Mouse (Mus musculus) kidney, embryonic 16.5 days (tissue): ENCODE measurements around the gene Zfp663. TPM values are rescaled to one million over a fixed set of nuclear protein-coding genes. Genes with fewer than 3 reads are reported as not detected.

Source experiments
- ATAC-seq: fragments of 200-750 bp; cut with Nextera tagmentation; 2 replicates; pipeline ENCODE4 v1.8.0; 2017; ENCODE audit warnings: moderate TSS enrichment; ENCODE audit not compliant: low FRiP score, low TSS enrichment
- H3K27ac ChIP-seq: fragments of 300-500 bp; sonication (generic); 2 replicates; pipeline ENCODE4 v1.5.1; 2014; ENCODE audit warnings: low read length
- H3K27me3 ChIP-seq: fragments of 300-500 bp; sonication (generic); 2 replicates; pipeline ENCODE4 v1.6.1; 2014; ENCODE audit warnings: low read length, control low read depth, mixed read lengths; ENCODE audit not compliant: insufficient read depth
- H3K36me3 ChIP-seq: fragments of 300-500 bp; sonication (generic); 2 replicates; pipeline ENCODE4 v1.6.1; 2014; ENCODE audit warnings: low read length, control low read depth, mixed read lengths; ENCODE audit not compliant: insufficient read depth
- H3K4me1 ChIP-seq: fragments of 300-500 bp; sonication (generic); 2 replicates; pipeline ENCODE4 v1.6.1; 2014; ENCODE audit warnings: low read length, control low read depth, mixed read lengths; ENCODE audit not compliant: insufficient read depth
- H3K4me2 ChIP-seq: fragments of 300-500 bp; sonication (generic); replicated peaks from 2 replicates; pipeline ENCODE4 v1.6.1; 2014; ENCODE audit warnings: low read depth, low read length
- H3K4me3 ChIP-seq: fragments of 300-500 bp; sonication (generic); 2 replicates; pipeline ENCODE4 v1.5.1; 2014; ENCODE audit warnings: mild to moderate bottlenecking, low read length
- H3K9ac ChIP-seq: fragments of 300-500 bp; sonication (generic); replicated peaks from 2 replicates; pipeline ENCODE4 v1.6.1; 2014; ENCODE audit warnings: low read length
- H3K9me3 ChIP-seq: fragments of 300-500 bp; sonication (generic); 2 replicates; pipeline ENCODE4 v1.6.1; 2016; ENCODE audit warnings: low read length, control low read depth
- WGBS: fragments of 180-500 bp; shearing (Covaris S2); extraction: QIAGEN DNeasy Blood & Tissue Kit; methylation state at CpG from one replicate; pipeline ENCODE4 v1.1.7; 2014; 5-methylcytosine and 5-hydroxymethylcytosine counted together
- polyA plus RNA-seq: library from polyadenylated mRNA; unstranded; fragments of >200 nt; fragmentation: Nextera tagmentation; extraction: Ambion mirVana; gene quantifications from 2 replicates; pipeline ENCODE4 v1.2.1, GENCODE M21; 2015

The Zfp663 gene
- polyA plus RNA-seq, 1 experiment from 2014 or later, result 1.1 TPM

- Histone ChIP-seq H3K4me3 (no peak overlapping the region), H3K27me3 (no peaks in the 10 kb centered on the region), H3K4me1 (peaks cover 8% of the 10 kb centered on the region; the same call in 1 of the 2 replicates), H3K4me2 (no peak overlapping the region), H3K36me3 (no peaks in the 10 kb centered on the region), H3K9ac (no peak overlapping the region), H3K9me3 (peaks cover 4% of the 10 kb centered on the region; the same call in 1 of the 2 replicates), H3K27ac (no peak overlapping the region)
- no peak for ATAC-seq
- 72% methylated on average over 23 of the region's 23 CpGs for WGBS
Observed at GRCm38 (mm10) chr2:165397502-165398163, 29.1 kb upstream of the Zfp663 start.

GRCm38 (mm10) chr2:165396831-165397501 lies 28.4 kb upstream of the Zfp663 start:
- peaks cover 4% of the 10 kb centered on the region; the same call in 1 of the 2 replicates for H3K9me3 ChIP-seq
- H3K4me2 ChIP-seq, result no peak overlapping the region
- H3K27me3 ChIP-seq, result no peaks in the 10 kb centered on the region
- WGBS, result 51% methylated on average over 20 of the region's 20 CpGs
- no peaks in the 10 kb centered on the region for H3K36me3 ChIP-seq
- peaks cover 8% of the 10 kb centered on the region; the same call in 1 of the 2 replicates for H3K4me1 ChIP-seq
- no peak overlapping the region for H3K9ac ChIP-seq
- H3K27ac ChIP-seq, result no peak overlapping the region
- no peak overlapping the region for H3K4me3 ChIP-seq
- ATAC-seq, result no peak

GRCm38 (mm10) chr2:165392156-165392555 lies 23.6 kb upstream of the Zfp663 start:
- Histone ChIP-seq H3K27ac (no peak overlapping the region), H3K4me1 (peaks cover 9% of the 10 kb centered on the region; the same call in 1 of the 2 replicates), H3K36me3 (no peaks in the 10 kb centered on the region), H3K27me3 (no peaks in the 10 kb centered on the region), H3K9me3 (peaks cover 4% of the 10 kb centered on the region; the same call in 1 of the 2 replicates), H3K4me2 (no peak overlapping the region), H3K9ac (no peak overlapping the region), H3K4me3 (no peak overlapping the region)
- 85% methylated on average over 4 of the region's 4 CpGs for WGBS
- ATAC-seq, result no peak

GRCm38 (mm10) chr2:165391561-165391960 lies 23.0 kb upstream of the Zfp663 start:
- Histone ChIP-seq H3K9ac (no peak overlapping the region), H3K27me3 (no peaks in the 10 kb centered on the region), H3K36me3 (peaks cover 2% of the 10 kb centered on the region; the same call in 1 of the 2 replicates), H3K9me3 (peaks cover 4% of the 10 kb centered on the region; the same call in 1 of the 2 replicates), H3K4me3 (no peak overlapping the region), H3K4me1 (peaks cover 8% of the 10 kb centered on the region), H3K4me2 (no peak overlapping the region), H3K27ac (no peak overlapping the region)
- 15% methylated on average over 8 of the region's 8 CpGs for WGBS
- ATAC-seq, result no peak

GRCm38 (mm10) chr2:165389299-165389952 lies 20.9 kb upstream of the Zfp663 start:
- Histone ChIP-seq H3K9me3 (peaks cover 4% of the 10 kb centered on the region; the same call in 1 of the 2 replicates), H3K4me1 (peaks cover 8% of the 10 kb centered on the region), H3K27me3 (no peaks in the 10 kb centered on the region), H3K4me2 (no peak overlapping the region), H3K4me3 (no peak overlapping the region), H3K27ac (no peak overlapping the region), H3K9ac (no peak overlapping the region), H3K36me3 (peaks cover 22% of the 10 kb centered on the region)
- ATAC-seq, result no peak
- WGBS, result 70% methylated on average over 6 of the region's 6 CpGs

- Histone ChIP-seq H3K27ac (peak within 1 kb of the TSS; percentile 89), H3K4me1 (peaks cover 8% of the 10 kb centered on the region), H3K9ac (peak within 1 kb of the TSS; percentile 96), H3K4me2 (peak within 1 kb of the TSS; percentile 87), H3K27me3 (no peaks in the 10 kb centered on the region), H3K9me3 (no peaks in the 10 kb centered on the region), H3K36me3 (peaks cover 36% of the 10 kb centered on the region), H3K4me3 (peak within 1 kb of the TSS; percentile 90)
- peak; percentile 93 for ATAC-seq
- under 1% methylated on average over 40 of the region's 40 CpGs for WGBS
Observed at GRCm38 (mm10) chr2:165387844-165388495, 19.4 kb upstream of the Zfp663 start, which contains the start of gene Zfp334. TSS of gene Zfp334 (minus strand) at chr2:165388259.

- Histone ChIP-seq H3K4me3 (peak overlapping the region; percentile 90), H3K9ac (peak overlapping the region; percentile 96), H3K4me2 (peak overlapping the region; percentile 87), H3K36me3 (peaks cover 42% of the 10 kb centered on the region), H3K27ac (peak overlapping the region; percentile 89), H3K27me3 (no peaks in the 10 kb centered on the region), H3K9me3 (peaks cover 3% of the 10 kb centered on the region; the same call in 1 of the 2 replicates), H3K4me1 (peaks cover 8% of the 10 kb centered on the region)
- 3% methylated on average over 4 of the region's 4 CpGs for WGBS
- ATAC-seq, result no peak
Observed at GRCm38 (mm10) chr2:165387370-165387769, 18.8 kb upstream of the Zfp663 start.

- ATAC-seq, result no peak
- 95% methylated on average over 25 of the region's 25 CpGs for WGBS
- Histone ChIP-seq H3K27ac (no peak overlapping the region), H3K36me3 (peaks cover 80% of the 10 kb centered on the region), H3K27me3 (no peaks in the 10 kb centered on the region), H3K4me3 (no peak overlapping the region), H3K9ac (no peak overlapping the region), H3K4me2 (no peak overlapping the region), H3K9me3 (peaks cover 22% of the 10 kb centered on the region), H3K4me1 (no peaks in the 10 kb centered on the region)
Observed at GRCm38 (mm10) chr2:165380050-165380449, 11.5 kb upstream of the Zfp663 start.

- H3K4me1 ChIP-seq, result no peaks in the 10 kb centered on the region
- ATAC-seq, result no peak
- H3K9me3 ChIP-seq, result peaks cover 11% of the 10 kb centered on the region
- no peaks in the 10 kb centered on the region for H3K27me3 ChIP-seq
- H3K9ac ChIP-seq, result no peak overlapping the region
- H3K4me3 ChIP-seq, result no peak overlapping the region
- no peak overlapping the region for H3K27ac ChIP-seq
- H3K36me3 ChIP-seq, result peaks cover 48% of the 10 kb centered on the region
- WGBS, result 79% methylated on average over 4 of the region's 4 CpGs
- H3K4me2 ChIP-seq, result no peak overlapping the region
Observed at GRCm38 (mm10) chr2:165376001-165376400, 7.5 kb upstream of the Zfp663 start.
